Mouse (Mus musculus): Measurements from ENCODE around the gene Shc2.

The Shc2 gene

GRCm38 (mm10) chr10:79637128-79638110 is at the start of gene Shc2:
Gene Shc2 (minus strand): TSS chr10:79637918.
- DNase-seq (ENCODE audit: low spot score in 2 of 2) = no peak

- no peak for DNase-seq (ENCODE audit: low spot score in 2 of 2)
Measured at GRCm38 (mm10) chr10:79687513-79687912, 49.8 kb upstream of the Shc2 start.

GRCm38 (mm10) chr10:79686691-79687090 is 49.0 kb upstream of the Shc2 start:
- no peak for DNase-seq (ENCODE audit: low spot score in 2 of 2)

GRCm38 (mm10) chr10:79686219-79686618 is 48.5 kb upstream of the Shc2 start:
- no peak for DNase-seq (ENCODE audit: low spot score in 2 of 2)

- DNase-seq (ENCODE audit: low spot score in 2 of 2) = no peak
Measured at GRCm38 (mm10) chr10:79684770-79685600, 47.3 kb upstream of the Shc2 start.

- DNase-seq (ENCODE audit: low spot score in 2 of 2) = no peak
Measured at GRCm38 (mm10) chr10:79683726-79684640, 46.3 kb upstream of the Shc2 start.

- DNase-seq (ENCODE audit: low spot score in 2 of 2) = peak; percentile 55 to 81
Measured at GRCm38 (mm10) chr10:79682916-79683582, 45.3 kb upstream of the Shc2 start.

GRCm38 (mm10) chr10:79682551-79682915 is 44.8 kb upstream of the Shc2 start:
- peak; percentile 50 to 51 for DNase-seq (ENCODE audit: low spot score in 2 of 2)

- peak; percentile 98 to 99 for DNase-seq (ENCODE audit: low spot score in 2 of 2)
Measured at GRCm38 (mm10) chr10:79681591-79682245, 44.0 kb upstream of the Shc2 start, which contains the start of gene Cdc34. Gene Cdc34 (plus strand): TSS chr10:79682195.

- peak in 1 of 2 experiments; percentile 42 for DNase-seq (ENCODE audit: low spot score in 2 of 2)
Measured at GRCm38 (mm10) chr10:79680606-79681495, 43.1 kb upstream of the Shc2 start.

- DNase-seq (ENCODE audit: low spot score in 2 of 2) = no peak
Measured at GRCm38 (mm10) chr10:79675346-79676035, 37.8 kb upstream of the Shc2 start.

GRCm38 (mm10) chr10:79673054-79673453 is 35.3 kb upstream of the Shc2 start:
- DNase-seq (ENCODE audit: low spot score in 2 of 2) = no peak

- DNase-seq (ENCODE audit: low spot score in 2 of 2) = no peak
Measured at GRCm38 (mm10) chr10:79672088-79672455, 34.4 kb upstream of the Shc2 start.

GRCm38 (mm10) chr10:79671396-79672087 is 33.8 kb upstream of the Shc2 start:
- DNase-seq (ENCODE audit: low spot score in 2 of 2) = no peak

- no peak for DNase-seq (ENCODE audit: low spot score in 2 of 2)
Measured at GRCm38 (mm10) chr10:79670071-79670888, 32.6 kb upstream of the Shc2 start.

GRCm38 (mm10) chr10:79669576-79670057 is 31.9 kb upstream of the Shc2 start:
- DNase-seq (ENCODE audit: low spot score in 2 of 2) = peak; percentile 79 to 83
